Mouse (Mus musculus): ENCODE measurements at regions not wholly inside any gene's neighbourhood (a gene's known extent, or its start where the extent isn't known, plus 50 kb on each side); places are given as distances from the start of the nearest gene placed in this dataset.

GRCm38 (mm10) chr7:36940611-36941010, 242.7 kb downstream of the Tshz3 start:
- no peak for DNase-seq (ENCODE audit: low read depth, low spot score)

GRCm38 (mm10) chr7:36945024-36945815, 247.3 kb downstream of the Tshz3 start:
- DNase-seq (ENCODE audit: low read depth, low spot score), result no peak

- DNase-seq (ENCODE audit: low read depth, low spot score), result no peak
Measured at GRCm38 (mm10) chr7:36949511-36949910, 251.6 kb downstream of the Tshz3 start.

GRCm38 (mm10) chr7:36955376-36955775, 257.5 kb downstream of the Tshz3 start:
- no peak for DNase-seq (ENCODE audit: low read depth, low spot score)

- no peak for DNase-seq (ENCODE audit: low read depth, low spot score)
Measured at GRCm38 (mm10) chr7:36958255-36958654, 260.3 kb downstream of the Tshz3 start.

- no peak for DNase-seq (ENCODE audit: low read depth, low spot score)
Measured at GRCm38 (mm10) chr7:36971772-36972171, 273.9 kb downstream of the Tshz3 start.

- DNase-seq (ENCODE audit: low read depth, low spot score), result no peak
Measured at GRCm38 (mm10) chr7:36973654-36974320, 275.9 kb downstream of the Tshz3 start.

GRCm38 (mm10) chr7:36974573-36974972, 276.7 kb downstream of the Tshz3 start:
- DNase-seq (ENCODE audit: low read depth, low spot score), result no peak

- DNase-seq (ENCODE audit: low read depth, low spot score), result no peak
Measured at GRCm38 (mm10) chr7:36975475-36975874, 277.6 kb downstream of the Tshz3 start.

- no peak for DNase-seq (ENCODE audit: low read depth, low spot score)
Measured at GRCm38 (mm10) chr7:36977819-36978218, 279.9 kb downstream of the Tshz3 start.

GRCm38 (mm10) chr7:36989380-36989779, 291.5 kb downstream of the Tshz3 start:
- DNase-seq (ENCODE audit: low read depth, low spot score), result no peak

- DNase-seq (ENCODE audit: low read depth, low spot score), result no peak
Measured at GRCm38 (mm10) chr7:37004601-37005000, 306.7 kb downstream of the Tshz3 start.

GRCm38 (mm10) chr7:37005701-37006100, 307.8 kb downstream of the Tshz3 start:
- DNase-seq (ENCODE audit: low read depth, low spot score), result no peak

GRCm38 (mm10) chr7:37006921-37007320, 309.0 kb downstream of the Tshz3 start:
- no peak for DNase-seq (ENCODE audit: low read depth, low spot score)

GRCm38 (mm10) chr7:37011180-37011754, 313.3 kb downstream of the Tshz3 start:
- no peak for DNase-seq (ENCODE audit: low read depth, low spot score)

GRCm38 (mm10) chr7:37020078-37020477, 322.2 kb downstream of the Tshz3 start:
- DNase-seq (ENCODE audit: low read depth, low spot score), result no peak

- no peak for DNase-seq (ENCODE audit: low read depth, low spot score)
Measured at GRCm38 (mm10) chr7:37024501-37025025, 326.6 kb downstream of the Tshz3 start.

- DNase-seq (ENCODE audit: low read depth, low spot score), result no peak
Measured at GRCm38 (mm10) chr7:37064582-37065458, 366.9 kb downstream of the Tshz3 start.

- no peak for DNase-seq (ENCODE audit: low read depth, low spot score)
Measured at GRCm38 (mm10) chr7:37077698-37078097, 379.8 kb downstream of the Tshz3 start.

- DNase-seq (ENCODE audit: low read depth, low spot score), result no peak
Measured at GRCm38 (mm10) chr7:37078140-37078539, 380.2 kb downstream of the Tshz3 start.

- no peak for DNase-seq (ENCODE audit: low read depth, low spot score)
Measured at GRCm38 (mm10) chr7:37089726-37090125, 391.8 kb downstream of the Tshz3 start.
